Mouse (Mus musculus) stomach, postnatal 0 days (tissue): ENCODE results near the gene Gm10197. TPM values are rescaled to one million over a fixed set of nuclear protein-coding genes. Genes with fewer than 3 reads are reported as not detected.
A peak's percentile ranks its signal among the peaks of the same experiment; 100 is the strongest.

ENCODE experiments used
- ATAC-seq: fragments of 200-750 bp; cut with Nextera tagmentation; 2 replicates; pipeline ENCODE4 v1.8.0; 2017; ENCODE audit not compliant: low FRiP score, low TSS enrichment
- DNase-seq: peaks from one replicate; pipeline ENCODE4 v3.0.0-alpha.2; 2016; ENCODE audit warnings: low spot score
- H3K27ac ChIP-seq: fragments of 300-500 bp; sonication (generic); replicated peaks from 2 replicates; pipeline ENCODE4 v1.5.1; 2014; ENCODE audit warnings: mild to moderate bottlenecking, control low read depth
- H3K27me3 ChIP-seq: fragments of 300-500 bp; sonication (generic); 2 replicates; pipeline ENCODE4 v1.6.1; 2014; ENCODE audit warnings: low read length; ENCODE audit not compliant: control insufficient read depth, insufficient read depth
- H3K36me3 ChIP-seq: fragments of 300-500 bp; sonication (generic); 2 replicates; pipeline ENCODE4 v1.6.1; 2014; ENCODE audit warnings: low read length, mixed read lengths; ENCODE audit not compliant: control insufficient read depth, insufficient read depth
- H3K4me1 ChIP-seq: fragments of 300-500 bp; sonication (generic); replicated peaks from 2 replicates; pipeline ENCODE4 v1.6.1; 2014; ENCODE audit warnings: antibody characterized with exemption; ENCODE audit not compliant: control insufficient read depth, insufficient read depth
- H3K4me2 ChIP-seq: fragments of 300-500 bp; sonication (generic); replicated peaks from 2 replicates; pipeline ENCODE4 v1.6.1; 2014; ENCODE audit warnings: low read depth, mild to moderate bottlenecking, control low read depth, moderate library complexity
- H3K4me3 ChIP-seq: fragments of 300-500 bp; sonication (generic); 2 replicates; pipeline ENCODE4 v1.5.1; 2014; ENCODE audit warnings: low read depth, low read length, control low read depth
- H3K9ac ChIP-seq: fragments of 300-500 bp; sonication (generic); 2 replicates; pipeline ENCODE4 v1.6.1; 2014; ENCODE audit warnings: mild to moderate bottlenecking, low read length, control low read depth, mixed read lengths
- H3K9me3 ChIP-seq: fragments of 300-500 bp; sonication (generic); 2 replicates; pipeline ENCODE4 v1.6.1; 2016; ENCODE audit warnings: low read length; ENCODE audit not compliant: control insufficient read depth
- CTCF ChIP-seq: IDR thresholded peaks from 2 replicates; pipeline ENCODE4 v1.5.1; 2016; ENCODE audit warnings: antibody characterized with exemption, low read depth, mild to moderate bottlenecking, moderate library complexity
- EP300 ChIP-seq: optimal IDR thresholded peaks from 2 replicates; pipeline ENCODE3; 2016; ENCODE audit warnings: antibody characterized with exemption
- WGBS: fragments of 180-500 bp; shearing (Covaris S2); extraction: QIAGEN DNeasy Blood & Tissue Kit; methylation state at CpG from one replicate; pipeline ENCODE4 v1.1.7; 2014; 5-methylcytosine and 5-hydroxymethylcytosine counted together
- polyA plus RNA-seq: library from polyadenylated mRNA; unstranded; fragments of >200 nt; fragmentation: Nextera tagmentation; extraction: Ambion mirVana; gene quantifications from 2 replicates; pipeline ENCODE4 v1.2.1, GENCODE M21; 2015

Gene Gm10197
- polyA plus RNA-seq, 1 experiment from 2014 or later = not detected

- Histone ChIP-seq H3K9ac (no peak overlapping the region), H3K4me2 (no peak overlapping the region), H3K27ac (0 out of 2 replicates have a peak overlapping the region, but pooled peaks have one; percentile 45), H3K4me3 (no peak overlapping the region), H3K9me3 (no peaks in the 10 kb centered on the region), H3K4me1 (0 out of 2 replicates have a peak, but pooled peaks cover 3% of the 10 kb centered on the region), H3K36me3 (no peaks in the 10 kb centered on the region), H3K27me3 (no peaks in the 10 kb centered on the region)
- no peak for DNase-seq
- no peak for ATAC-seq
- 72% methylated on average over 9 of the region's 9 CpGs for WGBS
- peak; percentile 37; the same call in 1 of the 2 replicates for TF ChIP-seq CTCF
- TF ChIP-seq EP300 = no peak
Observed at GRCm38 (mm10) chr19:53328116-53328515, 43.5 kb downstream of the Gm10197 start.

- peak overlapping the region; percentile 71 for H3K4me2 ChIP-seq
- peaks cover 3% of the 10 kb centered on the region; the same call in 1 of the 2 replicates for H3K4me1 ChIP-seq
- 11% methylated on average over 27 of the region's 27 CpGs for WGBS
- ATAC-seq (peak; percentile 25; the same call in 1 of the 2 replicates), DNase-seq (peak; percentile 64)
- no peaks in the 10 kb centered on the region for H3K36me3 ChIP-seq
- H3K4me3 ChIP-seq = peak overlapping the region; percentile 43
- H3K27ac ChIP-seq = peak overlapping the region; percentile 65
- H3K9ac ChIP-seq = peak overlapping the region; percentile 72
- H3K9me3 ChIP-seq = no peaks in the 10 kb centered on the region
- no peak for TF ChIP-seq EP300
- no peak for TF ChIP-seq CTCF
- H3K27me3 ChIP-seq = no peaks in the 10 kb centered on the region
Observed at GRCm38 (mm10) chr19:53325578-53326295, 45.8 kb downstream of the Gm10197 start.

- TF ChIP-seq CTCF (no peak), EP300 (no peak)
- Histone ChIP-seq H3K4me2 (peak overlapping the region; percentile 71; the same call in 1 of the 2 replicates), H3K27ac (no peak overlapping the region), H3K9me3 (no peaks in the 10 kb centered on the region), H3K27me3 (no peaks in the 10 kb centered on the region), H3K36me3 (no peaks in the 10 kb centered on the region), H3K4me1 (peaks cover 3% of the 10 kb centered on the region; the same call in 1 of the 2 replicates), H3K9ac (no peak overlapping the region), H3K4me3 (no peak overlapping the region)
- no peak for DNase-seq
- no peak for ATAC-seq
- 62% methylated on average over 6 of the region's 6 CpGs for WGBS
Observed at GRCm38 (mm10) chr19:53324866-53325265, 46.7 kb downstream of the Gm10197 start.

- TF ChIP-seq EP300 = no peak
- peak; percentile 44 for TF ChIP-seq CTCF
- H3K27me3 ChIP-seq = no peaks in the 10 kb centered on the region
- no peak for ATAC-seq
Observed at GRCm38 (mm10) chr19:53322438-53323048, 49.0 kb downstream of the Gm10197 start.

More at GRCm38 (mm10) chr19:53322438-53323048, 49.0 kb downstream of the Gm10197 start:
- Histone ChIP-seq H3K4me1 (peaks cover 8% of the 10 kb centered on the region; the same call in 1 of the 2 replicates), H3K4me3 (no peak overlapping the region), H3K27ac (no peak overlapping the region), H3K9ac (no peak overlapping the region), H3K9me3 (no peaks in the 10 kb centered on the region), H3K36me3 (no peaks in the 10 kb centered on the region), H3K4me2 (no peak overlapping the region)
- WGBS = 92% methylated on average over 12 of the region's 12 CpGs
- DNase-seq = no peak

Other genes with a start within 250 kb of the Gm10197 start
- gene Add3, start 231.3 kb downstream of the Gm10197 start, polyA plus RNA-seq = 48.2 and 52.4 TPM in 2 replicates
- gene Mxi1, start 61.2 kb downstream of the Gm10197 start, polyA plus RNA-seq = 28.6 and 31.3 TPM in 2 replicates
- 26.1 and 26.6 TPM in 2 replicates for gene Smndc1, start 18.8 kb upstream of the Gm10197 start, polyA plus RNA-seq
- 14.1 and 18.5 TPM in 2 replicates for gene Dusp5, start 157.3 kb upstream of the Gm10197 start, polyA plus RNA-seq
- 168 and 177 TPM in 2 replicates for gene Nutf2-ps1, start 217.3 kb upstream of the Gm10197 start, polyA plus RNA-seq
- gene Smc3, start 228.6 kb upstream of the Gm10197 start, polyA plus RNA-seq = 24.9 and 27.0 TPM in 2 replicates